Mouse (Mus musculus): ENCODE results near the gene Olfr299. TPM values are rescaled to one million over a fixed set of nuclear protein-coding genes. Genes with fewer than 3 reads are reported as not detected.

Olfr299 gene
- not detected for total RNA-seq (2023)

DNA sequence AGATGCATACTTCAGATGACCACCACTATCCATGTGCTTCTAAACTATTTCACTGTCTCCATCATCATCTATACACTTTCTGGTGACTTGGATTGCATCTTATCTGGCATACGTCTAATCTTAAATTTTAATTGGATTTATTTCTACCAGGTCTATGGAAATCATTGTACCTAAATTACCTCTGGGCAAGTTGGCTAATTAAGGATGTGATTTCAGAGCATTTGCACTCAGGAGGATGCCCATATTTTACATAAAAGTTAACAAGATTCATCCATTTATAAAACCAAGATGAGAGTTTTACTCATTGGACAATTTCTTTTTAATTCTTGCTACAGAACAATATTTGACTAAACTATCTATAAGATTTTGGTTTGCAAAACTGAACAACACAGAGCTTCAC lies at the start of gene Olfr299:
TSS of gene Olfr299 (plus strand) at position 301 of the 400 bp plus-strand sequence.

GRCm38 (mm10) chr7:86492384-86492783 lies 32.7 kb downstream of the Olfr299 start, which contains the start of gene Olfr298:
Gene Olfr298, minus strand, starts transcription at chr7:86492484.

Other genes starting within 250 kb of the Olfr299 start
- gene Vmn2r76, start 213.6 kb upstream of the Olfr299 start, total RNA-seq (2023) = not detected
- gene Olfr310, start 182.7 kb upstream of the Olfr299 start, total RNA-seq (2023) = not detected
- gene Olfr309, start 146.2 kb upstream of the Olfr299 start, total RNA-seq (2023) = not detected
- gene Olfr308, start 134.3 kb upstream of the Olfr299 start, total RNA-seq (2023) = not detected
- not detected for gene Olfr307, start 122.3 kb upstream of the Olfr299 start, total RNA-seq (2023)
- not detected for gene Olfr305, start 93.0 kb upstream of the Olfr299 start, total RNA-seq (2023)
- not detected for gene Olfr304, start 73.3 kb upstream of the Olfr299 start, total RNA-seq (2023)
- not detected for gene Olfr303, start 62.1 kb upstream of the Olfr299 start, total RNA-seq (2023)
- gene Olfr301, start 56.1 kb upstream of the Olfr299 start, total RNA-seq (2023) = not detected
- not detected for gene Olfr298, start 32.6 kb downstream of the Olfr299 start, total RNA-seq (2023)
- not detected for gene Olfr297, start 60.0 kb downstream of the Olfr299 start, total RNA-seq (2023)
- gene Olfr295, start 123.9 kb downstream of the Olfr299 start, total RNA-seq (2023) = not detected
- gene Olfr294, start 156.7 kb downstream of the Olfr299 start, total RNA-seq (2023) = not detected
- not detected for gene Olfr293, start 189.1 kb downstream of the Olfr299 start, total RNA-seq (2023)
- not detected for gene Olfr292, start 228.4 kb downstream of the Olfr299 start, total RNA-seq (2023)